Mouse (Mus musculus): ENCODE measurements around the gene Ccdc110. TPM values are rescaled to one million over a fixed set of nuclear protein-coding genes. Genes with fewer than 3 reads are reported as not detected.

The Ccdc110 gene
- polyA plus RNA-seq, 1 experiment from 2014 or later: 0.24 TPM

GRCm38 (mm10) chr8:45950622-45951021 lies 16.2 kb downstream of the Ccdc110 start:
- 43% methylated on average over 2 of the region's 2 CpGs for WGBS
- H3K4me1 ChIP-seq (ENCODE audit: control insufficient read depth, insufficient read depth, low read length): no peaks in the 10 kb centered on the region
- no peak overlapping the region for H3K9ac ChIP-seq (replicated peaks; ENCODE audit: low read depth, low read length)

GRCm38 (mm10) chr8:45970894-45971293 lies 36.5 kb downstream of the Ccdc110 start:
- H3K36me3 ChIP-seq (ENCODE audit: control insufficient read depth, insufficient read depth, low read length): no peaks in the 10 kb centered on the region
- no peak overlapping the region for H3K4me2 ChIP-seq (ENCODE audit: low read depth, low read length)
- H3K4me1 ChIP-seq (ENCODE audit: control insufficient read depth, insufficient read depth, low read length): peaks cover 6% of the 10 kb centered on the region
- no peak overlapping the region for H3K27ac ChIP-seq (ENCODE audit: low read depth, low read length)
- H3K9ac ChIP-seq (replicated peaks; ENCODE audit: low read depth, low read length): no peak overlapping the region
- ATAC-seq (ENCODE audit: low read depth): no peak
- H3K9me3 ChIP-seq (ENCODE audit: control insufficient read depth, low read length): no peaks in the 10 kb centered on the region
- H3K4me3 ChIP-seq (ENCODE audit: low read depth, low read length): no peak overlapping the region
- 92% methylated on average over 12 of the region's 12 CpGs for WGBS
- no peaks in the 10 kb centered on the region for H3K27me3 ChIP-seq (ENCODE audit: control insufficient read depth, insufficient read depth, low read length)

More at GRCm38 (mm10) chr8:45950622-45951021, 16.2 kb downstream of the Ccdc110 start:
- Histone ChIP-seq H3K9me3 (ENCODE audit: control insufficient read depth, low read length) (no peaks in the 10 kb centered on the region), H3K27me3 (ENCODE audit: control insufficient read depth, insufficient read depth, low read length) (no peaks in the 10 kb centered on the region), H3K27ac (ENCODE audit: low read depth, low read length) (no peak overlapping the region), H3K4me2 (ENCODE audit: low read depth, low read length) (no peak overlapping the region), H3K4me3 (ENCODE audit: low read depth, low read length) (no peak overlapping the region), H3K36me3 (ENCODE audit: control insufficient read depth, insufficient read depth, low read length) (no peaks in the 10 kb centered on the region)
- ATAC-seq (ENCODE audit: low read depth): no peak

GRCm38 (mm10) chr8:45973988-45974505 lies 39.6 kb downstream of the Ccdc110 start:
- H3K27ac ChIP-seq (ENCODE audit: low read depth, low read length): no peak overlapping the region
- peaks cover 11% of the 10 kb centered on the region for H3K4me1 ChIP-seq (ENCODE audit: control insufficient read depth, insufficient read depth, low read length)
- WGBS: 62% methylated on average over 8 of the region's 8 CpGs
- no peaks in the 10 kb centered on the region for H3K36me3 ChIP-seq (ENCODE audit: control insufficient read depth, insufficient read depth, low read length)
- no peak for ATAC-seq (ENCODE audit: low read depth)
- H3K27me3 ChIP-seq (ENCODE audit: control insufficient read depth, insufficient read depth, low read length): no peaks in the 10 kb centered on the region
- H3K4me3 ChIP-seq (ENCODE audit: low read depth, low read length): no peak overlapping the region
- no peaks in the 10 kb centered on the region for H3K9me3 ChIP-seq (ENCODE audit: control insufficient read depth, low read length)
- peak overlapping the region; percentile 50; the same call in 1 of the 2 replicates for H3K4me2 ChIP-seq (ENCODE audit: low read depth, low read length)
- no peak overlapping the region for H3K9ac ChIP-seq (replicated peaks; ENCODE audit: low read depth, low read length)

GRCm38 (mm10) chr8:45975126-45975836 lies 40.9 kb downstream of the Ccdc110 start, which contains the start of the genes 1700029J07Rik and Ufsp2:
Gene 1700029J07Rik, minus strand, starts transcription at chr8:45975252.
Gene Ufsp2, plus strand, starts transcription at chr8:45975528.
- peak; percentile 99 for ATAC-seq (ENCODE audit: low read depth)
- peak within 1 kb of the TSS; percentile 35; the same call in 1 of the 2 replicates for H3K9ac ChIP-seq (replicated peaks; ENCODE audit: low read depth, low read length)
- peak within 1 kb of the TSS; percentile 87 for H3K4me2 ChIP-seq (ENCODE audit: low read depth, low read length)
- no peaks in the 10 kb centered on the region for H3K36me3 ChIP-seq (ENCODE audit: control insufficient read depth, insufficient read depth, low read length)
- WGBS: under 1% methylated on average over 57 of the region's 57 CpGs
- H3K9me3 ChIP-seq (ENCODE audit: control insufficient read depth, low read length): no peaks in the 10 kb centered on the region
- H3K4me1 ChIP-seq (ENCODE audit: control insufficient read depth, insufficient read depth, low read length): peaks cover 11% of the 10 kb centered on the region
- peak within 1 kb of the TSS; percentile 49; the same call in 1 of the 2 replicates for H3K27ac ChIP-seq (ENCODE audit: low read depth, low read length)
- no peaks in the 10 kb centered on the region for H3K27me3 ChIP-seq (ENCODE audit: control insufficient read depth, insufficient read depth, low read length)
- peak within 1 kb of the TSS; percentile 65 for H3K4me3 ChIP-seq (ENCODE audit: low read depth, low read length)

- Histone ChIP-seq H3K27me3 (ENCODE audit: control insufficient read depth, insufficient read depth, low read length) (no peaks in the 10 kb centered on the region), H3K27ac (ENCODE audit: low read depth, low read length) (no peak overlapping the region; the same call in 1 of the 2 replicates), H3K4me2 (ENCODE audit: low read depth, low read length) (peak overlapping the region; percentile 87), H3K4me3 (ENCODE audit: low read depth, low read length) (peak overlapping the region; percentile 65), H3K9me3 (ENCODE audit: control insufficient read depth, low read length) (no peaks in the 10 kb centered on the region), H3K36me3 (ENCODE audit: control insufficient read depth, insufficient read depth, low read length) (0 out of 2 replicates have a peak, but pooled peaks cover under 1% of the 10 kb centered on the region), H3K9ac (replicated peaks; ENCODE audit: low read depth, low read length) (peak overlapping the region; percentile 35; the same call in 1 of the 2 replicates), H3K4me1 (ENCODE audit: control insufficient read depth, insufficient read depth, low read length) (peaks cover 11% of the 10 kb centered on the region)
- peak; percentile 4; the same call in 1 of the 2 replicates for ATAC-seq (ENCODE audit: low read depth)
- 76% methylated on average over 11 of the region's 11 CpGs for WGBS
Observed at GRCm38 (mm10) chr8:45975837-45976468, 41.5 kb downstream of the Ccdc110 start.

GRCm38 (mm10) chr8:45986665-45987064 lies 52.2 kb downstream of the Ccdc110 start:
- no peak overlapping the region for H3K9ac ChIP-seq (replicated peaks; ENCODE audit: low read depth, low read length)
- H3K9me3 ChIP-seq (ENCODE audit: control insufficient read depth, low read length): no peaks in the 10 kb centered on the region
- H3K4me1 ChIP-seq (ENCODE audit: control insufficient read depth, insufficient read depth, low read length): no peaks in the 10 kb centered on the region
- H3K4me2 ChIP-seq (ENCODE audit: low read depth, low read length): no peak overlapping the region
- ATAC-seq (ENCODE audit: low read depth): no peak
- 87% methylated on average over 3 of the region's 3 CpGs for WGBS
- H3K4me3 ChIP-seq (ENCODE audit: low read depth, low read length): no peak overlapping the region
- no peak overlapping the region for H3K27ac ChIP-seq (ENCODE audit: low read depth, low read length)
- no peaks in the 10 kb centered on the region for H3K27me3 ChIP-seq (ENCODE audit: control insufficient read depth, insufficient read depth, low read length)
- H3K36me3 ChIP-seq (ENCODE audit: control insufficient read depth, insufficient read depth, low read length): peaks cover 12% of the 10 kb centered on the region

- H3K9ac ChIP-seq (replicated peaks; ENCODE audit: low read depth, low read length): no peak overlapping the region
- H3K27ac ChIP-seq (ENCODE audit: low read depth, low read length): no peak overlapping the region
- no peak overlapping the region for H3K4me2 ChIP-seq (ENCODE audit: low read depth, low read length)
- H3K36me3 ChIP-seq (ENCODE audit: control insufficient read depth, insufficient read depth, low read length): peaks cover 3% of the 10 kb centered on the region; the same call in 1 of the 2 replicates
- ATAC-seq (ENCODE audit: low read depth): no peak
- H3K27me3 ChIP-seq (ENCODE audit: control insufficient read depth, insufficient read depth, low read length): no peaks in the 10 kb centered on the region
- H3K4me1 ChIP-seq (ENCODE audit: control insufficient read depth, insufficient read depth, low read length): no peaks in the 10 kb centered on the region
- WGBS: 71% methylated on average over 2 of the region's 2 CpGs
- H3K9me3 ChIP-seq (ENCODE audit: control insufficient read depth, low read length): no peaks in the 10 kb centered on the region
- H3K4me3 ChIP-seq (ENCODE audit: low read depth, low read length): no peak overlapping the region
Observed at GRCm38 (mm10) chr8:45988189-45988588, 53.8 kb downstream of the Ccdc110 start.

- Histone ChIP-seq H3K27me3 (ENCODE audit: control insufficient read depth, insufficient read depth, low read length) (no peaks in the 10 kb centered on the region), H3K9ac (replicated peaks; ENCODE audit: low read depth, low read length) (no peak overlapping the region), H3K9me3 (ENCODE audit: control insufficient read depth, low read length) (no peaks in the 10 kb centered on the region), H3K4me3 (ENCODE audit: low read depth, low read length) (no peak overlapping the region), H3K36me3 (ENCODE audit: control insufficient read depth, insufficient read depth, low read length) (peaks cover 7% of the 10 kb centered on the region; the same call in 1 of the 2 replicates), H3K27ac (ENCODE audit: low read depth, low read length) (no peak overlapping the region), H3K4me2 (ENCODE audit: low read depth, low read length) (no peak overlapping the region), H3K4me1 (ENCODE audit: control insufficient read depth, insufficient read depth, low read length) (no peaks in the 10 kb centered on the region)
- no peak for ATAC-seq (ENCODE audit: low read depth)
- WGBS: 87% methylated on average over 4 of the region's 4 CpGs
Observed at GRCm38 (mm10) chr8:45990631-45991310, 56.4 kb downstream of the Ccdc110 start.
